Mouse (Mus musculus) stomach, embryonic 15.5 days (tissue): ENCODE results near the gene Cd8b1. TPM values are rescaled to one million over a fixed set of nuclear protein-coding genes. Genes with fewer than 3 reads are reported as not detected.
"Not testable (repeated sequence)": the region's sequence is repeated elsewhere in the genome, so short reads cannot be mapped to it uniquely, and the experiment has no call there.

Source experiments
- ATAC-seq: fragments of 200-750 bp; cut with Nextera tagmentation; 2 replicates; pipeline ENCODE4 v1.8.0; 2017; ENCODE audit warnings: low read depth, moderate number of reproducible peaks, moderate TSS enrichment; ENCODE audit not compliant: insufficient read depth, low FRiP score
- H3K27ac ChIP-seq: fragments of 300-500 bp; sonication (generic); 2 replicates; pipeline ENCODE4 v1.5.1; 2015; ENCODE audit warnings: mild to moderate bottlenecking, inconsistent platforms
- H3K27me3 ChIP-seq: fragments of 300-500 bp; sonication (generic); replicated peaks from 2 replicates; pipeline ENCODE4 v1.6.1; 2015; ENCODE audit warnings: inconsistent platforms
- H3K36me3 ChIP-seq: fragments of 300-500 bp; sonication (generic); 2 replicates; pipeline ENCODE4 v1.6.1; 2015; ENCODE audit warnings: inconsistent platforms
- H3K4me1 ChIP-seq: fragments of 300-500 bp; sonication (generic); 2 replicates; pipeline ENCODE4 v1.6.1; 2015; ENCODE audit warnings: inconsistent platforms
- H3K4me2 ChIP-seq: fragments of 300-500 bp; sonication (generic); 2 replicates; pipeline ENCODE4 v1.6.1; 2015; ENCODE audit warnings: mild to moderate bottlenecking, inconsistent platforms
- H3K4me3 ChIP-seq: fragments of 300-500 bp; sonication (generic); replicated peaks from 2 replicates; pipeline ENCODE4 v1.5.1; 2015; ENCODE audit warnings: inconsistent platforms
- H3K9ac ChIP-seq: fragments of 300-500 bp; sonication (generic); 2 replicates; pipeline ENCODE4 v1.6.1; 2015; ENCODE audit warnings: inconsistent platforms
- H3K9me3 ChIP-seq: fragments of 300-500 bp; sonication (generic); 2 replicates; pipeline ENCODE4 v1.6.1; 2016; ENCODE audit warnings: inconsistent platforms
- WGBS: fragments of 180-500 bp; shearing (Covaris S2); methylation state at CpG from one replicate; pipeline ENCODE4 v1.1.7; 2015; 5-methylcytosine and 5-hydroxymethylcytosine counted together
- polyA plus RNA-seq: library from polyadenylated mRNA; unstranded; fragments of >200 nt; fragmentation: Nextera tagmentation; extraction: Ambion mirVana; gene quantifications from 2 replicates; pipeline ENCODE4 v1.2.1, GENCODE M21; 2015

Cd8b1 gene
- polyA plus RNA-seq, 1 experiment from 2014 or later = 0.09 TPM

GRCm38 (mm10) chr6:71330486-71330885, 7.9 kb downstream of the Cd8b1 start:
- Histone ChIP-seq H3K27me3 (no peaks in the 10 kb centered on the region), H3K36me3 (no peaks in the 10 kb centered on the region), H3K9me3 (no peaks in the 10 kb centered on the region), H3K4me2 (no peak overlapping the region), H3K27ac (no peak overlapping the region), H3K9ac (no peak overlapping the region), H3K4me3 (no peak overlapping the region), H3K4me1 (no peaks in the 10 kb centered on the region)
- WGBS = 67% methylated on average over 7 of the region's 7 CpGs
- no peak for ATAC-seq

GRCm38 (mm10) chr6:71331491-71331890, 8.9 kb downstream of the Cd8b1 start:
- H3K36me3 ChIP-seq, H3K9ac ChIP-seq, ATAC-seq, H3K4me1 ChIP-seq, H3K4me2 ChIP-seq, H3K9me3 ChIP-seq, H3K4me3 ChIP-seq, H3K27me3 ChIP-seq, H3K27ac ChIP-seq: not testable (repeated sequence)
- WGBS = 83% methylated on average over 2 of the region's 4 CpGs

- no peaks in the 10 kb centered on the region for H3K9me3 ChIP-seq
- H3K4me3 ChIP-seq = no peak overlapping the region
- 78% methylated on average over 11 of the region's 11 CpGs for WGBS
- H3K27me3 ChIP-seq = no peaks in the 10 kb centered on the region
- H3K36me3 ChIP-seq = no peaks in the 10 kb centered on the region
- no peak overlapping the region for H3K4me2 ChIP-seq
- H3K9ac ChIP-seq = no peak overlapping the region
- H3K27ac ChIP-seq = no peak overlapping the region
- no peak for ATAC-seq
- no peaks in the 10 kb centered on the region for H3K4me1 ChIP-seq
These were observed 9.8 kb downstream of the Cd8b1 start for GRCm38 (mm10) chr6:71332236-71332965.

- Histone ChIP-seq H3K9me3 (no peaks in the 10 kb centered on the region), H3K27ac (no peak overlapping the region), H3K9ac (no peak overlapping the region), H3K36me3 (no peaks in the 10 kb centered on the region), H3K4me2 (no peak overlapping the region), H3K4me3 (no peak overlapping the region), H3K4me1 (no peaks in the 10 kb centered on the region), H3K27me3 (no peaks in the 10 kb centered on the region)
- 89% methylated on average over 3 of the region's 3 CpGs for WGBS
- ATAC-seq = no peak
These were observed 10.4 kb downstream of the Cd8b1 start for GRCm38 (mm10) chr6:71333031-71333430.

- no peak overlapping the region for H3K4me2 ChIP-seq
- no peak overlapping the region for H3K27ac ChIP-seq
- H3K4me3 ChIP-seq = no peak overlapping the region
- no peaks in the 10 kb centered on the region for H3K9me3 ChIP-seq
- WGBS = 89% methylated on average over 11 of the region's 11 CpGs
- no peaks in the 10 kb centered on the region for H3K36me3 ChIP-seq
- no peaks in the 10 kb centered on the region for H3K4me1 ChIP-seq
- no peak for ATAC-seq
- H3K9ac ChIP-seq = no peak overlapping the region
- H3K27me3 ChIP-seq = no peaks in the 10 kb centered on the region
These were observed 11.1 kb downstream of the Cd8b1 start for GRCm38 (mm10) chr6:71333578-71334273.

GRCm38 (mm10) chr6:71337666-71338065, 15.1 kb downstream of the Cd8b1 start:
- H3K36me3 ChIP-seq = no peaks in the 10 kb centered on the region
- no peak overlapping the region for H3K27ac ChIP-seq
- no peaks in the 10 kb centered on the region for H3K9me3 ChIP-seq
- ATAC-seq = no peak
- WGBS = 88% methylated on average over 8 of the region's 8 CpGs
- no peak overlapping the region for H3K4me3 ChIP-seq
- no peak overlapping the region for H3K4me2 ChIP-seq
- no peaks in the 10 kb centered on the region for H3K27me3 ChIP-seq
- H3K9ac ChIP-seq = no peak overlapping the region
- H3K4me1 ChIP-seq = no peaks in the 10 kb centered on the region

- H3K36me3 ChIP-seq = no peaks in the 10 kb centered on the region
- H3K9ac ChIP-seq = no peak overlapping the region
- no peaks in the 10 kb centered on the region for H3K4me1 ChIP-seq
- no peak overlapping the region for H3K27ac ChIP-seq
- H3K27me3 ChIP-seq = no peaks in the 10 kb centered on the region
- no peak for ATAC-seq
- H3K4me2 ChIP-seq = no peak overlapping the region
- H3K4me3 ChIP-seq = no peak overlapping the region
- no peaks in the 10 kb centered on the region for H3K9me3 ChIP-seq
- WGBS = 75% methylated on average over 3 of the region's 3 CpGs
These were observed 16.4 kb downstream of the Cd8b1 start for GRCm38 (mm10) chr6:71338941-71339340.

- Histone ChIP-seq H3K27ac (no peak overlapping the region), H3K9ac (no peak overlapping the region), H3K4me2 (no peak overlapping the region), H3K36me3 (no peaks in the 10 kb centered on the region), H3K27me3 (no peaks in the 10 kb centered on the region), H3K4me3 (no peak overlapping the region), H3K4me1 (no peaks in the 10 kb centered on the region), H3K9me3 (no peaks in the 10 kb centered on the region)
- ATAC-seq = no peak
- 74% methylated on average over 4 of the region's 4 CpGs for WGBS
These were observed 16.8 kb downstream of the Cd8b1 start for GRCm38 (mm10) chr6:71339351-71339750.

- H3K9ac ChIP-seq = no peak overlapping the region
- WGBS = 82% methylated on average over 9 of the region's 9 CpGs
- no peak overlapping the region for H3K4me2 ChIP-seq
- H3K4me1 ChIP-seq = no peaks in the 10 kb centered on the region
- H3K27me3 ChIP-seq = no peaks in the 10 kb centered on the region
- H3K36me3 ChIP-seq = no peaks in the 10 kb centered on the region
- no peak overlapping the region for H3K4me3 ChIP-seq
- no peak for ATAC-seq
- H3K9me3 ChIP-seq = no peaks in the 10 kb centered on the region
- H3K27ac ChIP-seq = no peak overlapping the region
These were observed 18.6 kb downstream of the Cd8b1 start for GRCm38 (mm10) chr6:71341179-71341578.

- no peak for ATAC-seq
- H3K27ac ChIP-seq = no peak overlapping the region
- WGBS = 93% methylated on average over 9 of the region's 9 CpGs
These were observed 25.4 kb downstream of the Cd8b1 start for GRCm38 (mm10) chr6:71348006-71348405.

GRCm38 (mm10) chr6:71351201-71351600, 28.6 kb downstream of the Cd8b1 start:
- H3K36me3 ChIP-seq = no peaks in the 10 kb centered on the region
- H3K9ac ChIP-seq = no peak overlapping the region
- no peak overlapping the region for H3K4me2 ChIP-seq
- no peaks in the 10 kb centered on the region for H3K9me3 ChIP-seq
- H3K4me1 ChIP-seq = no peaks in the 10 kb centered on the region
- no peak for ATAC-seq
- H3K4me3 ChIP-seq = no peak overlapping the region
- WGBS = 92% methylated on average over 3 of the region's 3 CpGs
- H3K27me3 ChIP-seq = no peaks in the 10 kb centered on the region
- no peak overlapping the region for H3K27ac ChIP-seq

More at GRCm38 (mm10) chr6:71348006-71348405, 25.4 kb downstream of the Cd8b1 start:
- no peak overlapping the region for H3K4me2 ChIP-seq
- H3K4me1 ChIP-seq = no peaks in the 10 kb centered on the region
- no peak overlapping the region for H3K9ac ChIP-seq
- H3K4me3 ChIP-seq = no peak overlapping the region
- H3K9me3 ChIP-seq = no peaks in the 10 kb centered on the region
- no peaks in the 10 kb centered on the region for H3K36me3 ChIP-seq
- no peaks in the 10 kb centered on the region for H3K27me3 ChIP-seq

GRCm38 (mm10) chr6:71352201-71352600, 29.6 kb downstream of the Cd8b1 start:
- no peak for ATAC-seq
- 93% methylated on average over 6 of the region's 6 CpGs for WGBS
- H3K27ac ChIP-seq = no peak overlapping the region

More at GRCm38 (mm10) chr6:71352201-71352600, 29.6 kb downstream of the Cd8b1 start:
- no peaks in the 10 kb centered on the region for H3K4me1 ChIP-seq
- no peaks in the 10 kb centered on the region for H3K36me3 ChIP-seq
- H3K4me3 ChIP-seq = no peak overlapping the region
- H3K9ac ChIP-seq = no peak overlapping the region
- no peak overlapping the region for H3K4me2 ChIP-seq
- no peaks in the 10 kb centered on the region for H3K27me3 ChIP-seq
- H3K9me3 ChIP-seq = no peaks in the 10 kb centered on the region
